Mouse (Mus musculus): ENCODE results near the gene Sorcs2. TPM values are rescaled to one million over a fixed set of nuclear protein-coding genes. Genes with fewer than 3 reads are reported as not detected.

Sorcs2 gene
- polyA plus RNA-seq, 1 experiment, result 5.7 TPM

GRCm38 (mm10) chr5:36230301-36230780, 167.6 kb downstream of the Sorcs2 start:
- H3K4me1 ChIP-seq (replicated peaks; ENCODE audit: control insufficient read depth, insufficient read depth, low read length), result no peaks in the 10 kb centered on the region
- no peak for TF ChIP-seq POLR2A (IDR thresholded peaks at IDR 0.05; ENCODE audit: control insufficient read depth, extremely low read depth, insufficient read depth, low read length, poor library complexity)
- no peak for TF ChIP-seq CTCF (IDR thresholded peaks at IDR 0.05; ENCODE audit: borderline replicate concordance, control insufficient read depth, extremely low read depth, insufficient read depth, low read length, poor library complexity)
- DNase-seq, result no peak

GRCm38 (mm10) chr5:36228405-36229370, 169.3 kb downstream of the Sorcs2 start:
- no peaks in the 10 kb centered on the region for H3K27me3 ChIP-seq (ENCODE audit: control insufficient read depth, insufficient read depth, low read length)
- no peak for DNase-seq
- H3K4me3 ChIP-seq (ENCODE audit: control insufficient read depth, insufficient read depth, low read length), result no peak overlapping the region
- no peak overlapping the region for H3K27ac ChIP-seq (ENCODE audit: control insufficient read depth, insufficient read depth, low read length)
- WGBS, result 93% methylated on average over 23 of the region's 23 CpGs
- no peaks in the 10 kb centered on the region for H3K36me3 ChIP-seq (ENCODE audit: control insufficient read depth, insufficient read depth, low read length)
- H3K4me1 ChIP-seq (replicated peaks; ENCODE audit: control insufficient read depth, insufficient read depth, low read length), result no peaks in the 10 kb centered on the region
- TF ChIP-seq CTCF (IDR thresholded peaks at IDR 0.05; ENCODE audit: borderline replicate concordance, control insufficient read depth, extremely low read depth, insufficient read depth, low read length, poor library complexity), result no peak
- no peak for TF ChIP-seq POLR2A (IDR thresholded peaks at IDR 0.05; ENCODE audit: control insufficient read depth, extremely low read depth, insufficient read depth, low read length, poor library complexity)

More at GRCm38 (mm10) chr5:36230301-36230780, 167.6 kb downstream of the Sorcs2 start:
- Histone ChIP-seq H3K4me3 (ENCODE audit: control insufficient read depth, insufficient read depth, low read length) (no peak overlapping the region), H3K27me3 (ENCODE audit: control insufficient read depth, insufficient read depth, low read length) (no peaks in the 10 kb centered on the region), H3K27ac (ENCODE audit: control insufficient read depth, insufficient read depth, low read length) (no peak overlapping the region), H3K36me3 (ENCODE audit: control insufficient read depth, insufficient read depth, low read length) (no peaks in the 10 kb centered on the region)
- WGBS, result 93% methylated on average over 9 of the region's 9 CpGs

- H3K36me3 ChIP-seq (ENCODE audit: control insufficient read depth, insufficient read depth, low read length), result no peaks in the 10 kb centered on the region
- no peak overlapping the region for H3K27ac ChIP-seq (ENCODE audit: control insufficient read depth, insufficient read depth, low read length)
- no peaks in the 10 kb centered on the region for H3K4me1 ChIP-seq (replicated peaks; ENCODE audit: control insufficient read depth, insufficient read depth, low read length)
- DNase-seq, result no peak
- 66% methylated on average over 11 of the region's 11 CpGs for WGBS
- TF ChIP-seq CTCF (IDR thresholded peaks at IDR 0.05; ENCODE audit: borderline replicate concordance, control insufficient read depth, extremely low read depth, insufficient read depth, low read length, poor library complexity), result no peak
- H3K4me3 ChIP-seq (ENCODE audit: control insufficient read depth, insufficient read depth, low read length), result no peak overlapping the region
- no peaks in the 10 kb centered on the region for H3K27me3 ChIP-seq (ENCODE audit: control insufficient read depth, insufficient read depth, low read length)
These were observed 171.6 kb downstream of the Sorcs2 start for GRCm38 (mm10) chr5:36226296-36226695.

GRCm38 (mm10) chr5:36225855-36226254, 172.1 kb downstream of the Sorcs2 start:
- Histone ChIP-seq H3K4me3 (ENCODE audit: control insufficient read depth, insufficient read depth, low read length) (no peak overlapping the region), H3K36me3 (ENCODE audit: control insufficient read depth, insufficient read depth, low read length) (no peaks in the 10 kb centered on the region), H3K4me1 (replicated peaks; ENCODE audit: control insufficient read depth, insufficient read depth, low read length) (no peaks in the 10 kb centered on the region), H3K27ac (ENCODE audit: control insufficient read depth, insufficient read depth, low read length) (no peak overlapping the region), H3K27me3 (ENCODE audit: control insufficient read depth, insufficient read depth, low read length) (no peaks in the 10 kb centered on the region)
- 91% methylated on average over 7 of the region's 7 CpGs for WGBS
- TF ChIP-seq CTCF (IDR thresholded peaks at IDR 0.05; ENCODE audit: borderline replicate concordance, control insufficient read depth, extremely low read depth, insufficient read depth, low read length, poor library complexity) (no peak), POLR2A (IDR thresholded peaks at IDR 0.05; ENCODE audit: control insufficient read depth, extremely low read depth, insufficient read depth, low read length, poor library complexity) (no peak)
- DNase-seq, result no peak

- no peak overlapping the region for H3K27ac ChIP-seq (ENCODE audit: control insufficient read depth, insufficient read depth, low read length)
- 66% methylated on average over 6 of the region's 6 CpGs for WGBS
- H3K36me3 ChIP-seq (ENCODE audit: control insufficient read depth, insufficient read depth, low read length), result no peaks in the 10 kb centered on the region
- no peaks in the 10 kb centered on the region for H3K27me3 ChIP-seq (ENCODE audit: control insufficient read depth, insufficient read depth, low read length)
- DNase-seq, result peak; percentile 64
- no peaks in the 10 kb centered on the region for H3K4me1 ChIP-seq (replicated peaks; ENCODE audit: control insufficient read depth, insufficient read depth, low read length)
- TF ChIP-seq CTCF (IDR thresholded peaks at IDR 0.05; ENCODE audit: borderline replicate concordance, control insufficient read depth, extremely low read depth, insufficient read depth, low read length, poor library complexity), result peak; percentile 43; the same call in 1 of the 2 replicates
- TF ChIP-seq POLR2A (IDR thresholded peaks at IDR 0.05; ENCODE audit: control insufficient read depth, extremely low read depth, insufficient read depth, low read length, poor library complexity), result no peak
- no peak overlapping the region for H3K4me3 ChIP-seq (ENCODE audit: control insufficient read depth, insufficient read depth, low read length)
These were observed 174.2 kb downstream of the Sorcs2 start for GRCm38 (mm10) chr5:36223787-36224186.

- no peak for DNase-seq
- H3K4me3 ChIP-seq (ENCODE audit: control insufficient read depth, insufficient read depth, low read length), result no peak overlapping the region
- no peak for TF ChIP-seq POLR2A (IDR thresholded peaks at IDR 0.05; ENCODE audit: control insufficient read depth, extremely low read depth, insufficient read depth, low read length, poor library complexity)
- no peak for TF ChIP-seq CTCF (IDR thresholded peaks at IDR 0.05; ENCODE audit: borderline replicate concordance, control insufficient read depth, extremely low read depth, insufficient read depth, low read length, poor library complexity)
- no peaks in the 10 kb centered on the region for H3K36me3 ChIP-seq (ENCODE audit: control insufficient read depth, insufficient read depth, low read length)
- no peaks in the 10 kb centered on the region for H3K4me1 ChIP-seq (replicated peaks; ENCODE audit: control insufficient read depth, insufficient read depth, low read length)
- WGBS, result 92% methylated on average over 6 of the region's 6 CpGs
- no peak overlapping the region for H3K27ac ChIP-seq (ENCODE audit: control insufficient read depth, insufficient read depth, low read length)
- no peaks in the 10 kb centered on the region for H3K27me3 ChIP-seq (ENCODE audit: control insufficient read depth, insufficient read depth, low read length)
These were observed 177.3 kb downstream of the Sorcs2 start for GRCm38 (mm10) chr5:36220626-36221025.

All from thymus, adult 2 months (tissue).